Mouse (Mus musculus): Measurements from ENCODE around the gene Crb2.

- no peak for TF ChIP-seq EP300 (IDR thresholded peaks at IDR 0.05; ENCODE audit: low read length)
- no peak for TF ChIP-seq CTCF (conservative IDR thresholded peaks at IDR 0.05 in 1 of 2, IDR thresholded peaks at IDR 0.05 in 1 of 2; ENCODE audit: low read depth in 2 of 2, low read length in 2 of 2)
- no peak for TF ChIP-seq MAFK (IDR thresholded peaks at IDR 0.05; ENCODE audit: insufficient replicate concordance, low read length)
- no peak for TF ChIP-seq E2F4 (IDR thresholded peaks at IDR 0.05; ENCODE audit: insufficient replicate concordance, low read depth, low read length)
- TF ChIP-seq HCFC1 (IDR thresholded peaks at IDR 0.05; ENCODE audit: low read depth, low read length), result no peak
- no peak for TF ChIP-seq ELF1 (IDR thresholded peaks at IDR 0.05; ENCODE audit: low read depth, low read length)
- TF ChIP-seq RAD21 (IDR thresholded peaks at IDR 0.05; ENCODE audit: low read depth, low read length), result no peak
- TF ChIP-seq ZC3H11A (IDR thresholded peaks at IDR 0.05; ENCODE audit: low read depth, low read length), result no peak
- no peak for TF ChIP-seq ZMIZ1 (IDR thresholded peaks at IDR 0.05; ENCODE audit: low read depth, low read length)
- no peak for TF ChIP-seq CHD1 (IDR thresholded peaks at IDR 0.05; ENCODE audit: low read depth, low read length)
- no peak for TF ChIP-seq MAZ (IDR thresholded peaks at IDR 0.05; ENCODE audit: low read depth, low read length)
- TF ChIP-seq NRF1 (IDR thresholded peaks at IDR 0.05; ENCODE audit: low read depth, low read length), result no peak
These were observed 2.1 kb downstream of the Crb2 start for GRCm38 (mm10) chr2:37777958-37778720.

Measured in CH12.LX (cell line).